Mouse (Mus musculus) thymus, postnatal 25 days (tissue): ENCODE results near the gene Ace2.
A peak's percentile ranks its signal among the peaks of the same experiment; 100 is the strongest.

ENCODE experiments used
- DNase-seq: peaks from one replicate; pipeline ENCODE4 v3.0.0; 2022

The Ace2 gene

GRCm38 (mm10) chrX:164139032-164139431 lies at the start of gene Ace2:
Gene Ace2 (plus strand): TSS chrX:164139332.
- no peak for DNase-seq

DNA sequence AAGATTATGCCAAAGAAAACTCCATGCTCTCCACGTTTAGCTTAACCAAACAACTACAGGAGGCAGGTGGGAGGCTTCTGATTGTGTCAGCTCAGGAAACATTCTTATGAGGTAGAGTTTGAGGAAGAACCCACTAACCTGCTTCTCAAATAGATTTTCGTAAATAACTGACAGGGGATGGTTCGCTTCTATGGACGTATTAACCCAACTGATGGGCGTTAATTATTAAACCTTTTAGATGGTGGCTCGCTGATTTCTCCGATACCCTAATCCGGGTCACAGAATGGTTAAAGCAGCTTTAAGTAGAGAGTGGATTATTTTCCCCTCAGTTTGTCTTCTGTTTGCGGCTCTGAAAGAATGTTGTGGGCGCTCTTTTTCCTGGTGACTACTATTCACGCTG lies 49.2 kb upstream of the Ace2 start:
- no peak for DNase-seq

DNA sequence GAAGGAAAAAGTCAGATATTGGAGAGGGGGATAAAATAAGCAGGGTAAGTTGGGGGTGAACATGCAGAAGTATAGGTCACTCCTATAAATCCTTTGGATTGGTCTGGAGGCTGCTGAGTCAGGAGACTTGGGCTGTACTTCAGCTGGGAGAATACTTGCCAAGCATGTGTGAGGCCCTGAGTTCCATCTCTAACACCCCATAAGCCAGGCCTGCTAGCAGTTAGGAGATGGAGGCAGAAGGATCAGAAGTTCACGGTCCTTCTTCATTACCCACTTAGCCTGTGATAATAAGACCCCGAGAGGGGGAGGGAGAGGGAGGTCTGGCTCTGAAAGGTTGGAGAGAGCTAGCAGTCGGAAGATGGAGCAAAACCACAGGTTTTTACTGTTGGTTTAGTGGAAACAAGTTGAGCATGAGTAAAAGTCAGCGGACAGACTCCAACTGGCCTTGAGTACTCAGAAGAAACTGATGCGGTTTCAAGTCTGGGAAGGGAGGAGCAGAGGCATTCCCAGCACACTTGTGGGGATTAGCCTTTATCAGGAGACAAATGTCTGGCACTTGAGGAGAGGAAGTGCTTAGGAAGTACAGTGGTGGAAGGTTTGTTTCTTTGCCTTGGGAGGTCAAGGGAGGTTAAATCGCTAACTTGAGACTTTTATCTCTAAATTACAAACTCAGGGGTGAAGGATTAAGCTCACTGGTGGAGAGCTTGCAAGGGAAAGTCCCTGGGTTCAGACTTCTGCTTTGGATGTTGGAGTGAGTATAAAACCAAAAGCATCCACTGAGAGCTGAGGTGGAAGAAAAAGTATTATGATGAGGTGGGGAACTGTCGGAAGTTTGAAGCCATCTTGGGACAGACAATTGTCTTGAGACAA lies 46.6 kb upstream of the Ace2 start:
- DNase-seq: no peak

- DNase-seq: no peak
Observed at GRCm38 (mm10) chrX:164093435-164093834, 45.7 kb upstream of the Ace2 start.

GRCm38 (mm10) chrX:164095838-164096237 lies 43.3 kb upstream of the Ace2 start:
- DNase-seq: no peak

DNA sequence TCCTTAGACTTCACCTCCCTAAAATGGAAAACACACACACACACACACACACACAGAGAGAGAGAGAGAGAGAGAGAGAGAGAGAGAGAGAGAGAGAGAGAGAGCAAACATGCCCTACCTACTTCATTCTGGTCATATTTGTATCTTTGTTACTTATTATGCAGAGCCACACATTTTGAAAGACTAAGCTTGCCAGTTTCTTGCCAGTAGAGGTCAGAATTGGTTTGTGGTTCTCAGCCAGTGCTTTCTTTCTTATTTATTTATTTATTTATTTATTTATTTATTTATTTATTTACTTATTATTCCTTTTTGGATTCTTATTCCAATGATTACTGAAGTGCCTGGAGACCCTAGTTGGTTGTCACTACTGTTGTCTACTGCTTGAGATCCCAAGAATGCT lies 37.6 kb upstream of the Ace2 start:
- DNase-seq: no peak

DNA sequence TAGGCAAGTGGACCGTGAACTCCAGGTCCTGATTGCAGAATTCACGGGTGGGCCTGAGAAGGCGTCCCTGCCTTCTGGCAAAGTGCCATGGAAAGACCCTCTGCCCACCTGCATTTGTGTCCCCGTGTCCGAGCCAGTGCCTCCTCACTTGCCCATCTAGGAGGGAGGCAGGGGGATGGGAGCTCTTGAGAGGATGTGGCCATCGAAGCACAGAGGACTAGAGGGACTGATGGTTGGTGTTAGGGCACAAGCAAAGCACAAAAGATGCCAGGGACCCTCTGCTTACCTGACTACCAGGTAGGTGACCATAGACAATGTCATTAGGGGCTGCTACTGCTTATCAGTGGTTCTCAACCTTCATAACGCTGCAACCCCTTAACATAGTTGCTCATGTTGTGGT lies 36.9 kb upstream of the Ace2 start:
- DNase-seq: no peak

DNA sequence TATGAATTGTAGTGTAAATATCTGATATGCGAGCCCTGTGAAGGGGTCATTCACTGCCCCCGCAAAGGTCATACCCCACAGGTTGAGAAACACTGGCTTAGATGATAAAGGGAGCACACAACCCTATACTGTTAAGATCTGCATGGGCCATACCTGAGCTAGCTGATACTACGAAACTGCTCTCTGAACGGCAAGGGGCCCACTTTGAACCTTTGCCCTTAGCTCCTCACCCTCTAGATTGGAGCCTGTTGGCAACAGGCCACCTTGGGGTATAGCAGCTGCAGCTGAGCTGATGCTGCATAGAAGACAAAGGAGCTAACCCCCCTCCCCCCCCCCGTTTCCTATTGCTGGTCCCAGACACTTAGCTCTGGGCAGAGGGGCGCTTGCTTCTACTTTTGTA lies 36.5 kb upstream of the Ace2 start:
- peak; percentile 1 for DNase-seq

DNA sequence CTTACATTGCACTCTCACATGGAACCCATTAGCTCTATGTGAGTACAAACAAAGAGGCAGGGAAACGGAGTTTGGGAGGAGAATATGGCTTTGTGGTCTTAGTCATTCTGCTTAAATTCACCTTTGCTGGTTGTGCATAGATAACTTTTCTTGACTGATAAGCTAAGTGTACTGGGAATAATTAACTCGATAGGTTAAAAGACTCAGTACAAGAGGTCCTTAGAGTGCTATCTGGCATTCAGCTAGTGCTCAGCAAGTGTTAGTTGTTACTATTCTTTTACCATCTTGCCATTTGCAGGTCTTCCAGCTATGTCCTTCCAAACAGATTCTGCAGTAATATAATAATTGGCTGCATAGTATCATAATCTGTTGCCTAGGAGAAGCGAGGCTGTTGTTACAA lies 28.0 kb upstream of the Ace2 start:
- no peak for DNase-seq

GRCm38 (mm10) chrX:164113744-164114143 lies 25.4 kb upstream of the Ace2 start:
- no peak for DNase-seq

DNA sequence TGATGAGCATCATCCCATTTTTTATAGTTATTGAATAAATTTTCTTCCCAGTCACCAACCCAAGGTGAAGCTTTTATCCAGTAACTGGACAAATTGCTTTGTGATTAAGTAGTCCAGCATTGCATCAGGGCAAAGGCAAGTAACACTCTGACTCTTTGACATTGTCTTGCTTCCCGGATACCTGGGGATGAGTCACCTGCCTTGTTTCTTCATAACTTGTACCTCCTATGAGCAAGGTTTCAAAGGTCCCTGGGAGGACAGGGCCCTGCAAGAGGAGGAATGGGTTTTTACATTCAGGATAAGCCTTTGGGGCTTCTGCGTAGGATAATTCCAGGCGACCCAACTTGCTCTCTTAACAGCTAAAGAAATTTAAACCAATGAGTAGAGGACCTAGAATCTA lies 15.2 kb upstream of the Ace2 start:
- DNase-seq: no peak

DNA sequence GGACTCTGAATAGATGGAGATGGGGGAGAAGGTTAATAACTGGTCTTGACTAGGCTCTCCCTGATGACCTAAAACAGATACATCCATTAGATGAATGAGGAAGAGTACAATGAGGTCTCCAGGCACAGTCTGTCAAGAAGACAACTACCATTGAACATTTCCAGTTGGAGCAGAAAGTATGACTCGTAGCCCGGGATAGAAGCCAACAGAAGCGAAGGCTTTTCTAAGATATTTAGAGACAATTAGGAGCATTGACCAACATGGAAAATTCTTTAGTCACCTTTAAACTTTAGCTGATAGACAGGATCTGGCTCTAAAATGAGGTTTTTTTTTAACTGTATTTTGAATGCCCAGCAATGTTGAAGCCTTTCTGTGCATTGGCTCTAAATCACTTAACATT lies 5.6 kb upstream of the Ace2 start:
- DNase-seq: no peak

GRCm38 (mm10) chrX:164135304-164135818 lies 3.8 kb upstream of the Ace2 start:
- no peak for DNase-seq

GRCm38 (mm10) chrX:164145463-164146250 lies 6.5 kb downstream of the Ace2 start:
- DNase-seq: no peak

DNA sequence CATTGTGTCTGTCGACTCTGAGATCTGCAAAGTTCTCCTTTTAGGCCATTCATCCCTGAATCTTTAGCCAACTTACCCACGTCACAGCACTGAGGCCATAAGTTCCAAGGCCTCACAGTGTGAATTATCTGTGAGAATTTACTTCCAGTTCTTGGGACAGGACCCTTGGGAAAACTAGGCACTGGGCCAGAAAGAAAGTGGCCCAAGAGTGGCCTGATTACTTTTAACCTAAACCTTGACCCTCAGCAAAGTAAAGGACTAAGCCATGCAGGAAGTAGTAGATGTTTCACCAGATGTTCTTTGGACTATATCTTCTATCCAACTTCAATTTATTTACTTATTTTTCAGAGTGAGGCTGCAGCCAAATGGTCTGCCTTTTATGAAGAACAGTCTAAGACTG lies 13.6 kb downstream of the Ace2 start:
- DNase-seq: no peak

GRCm38 (mm10) chrX:164153606-164154005 lies 14.5 kb downstream of the Ace2 start:
- no peak for DNase-seq

DNA sequence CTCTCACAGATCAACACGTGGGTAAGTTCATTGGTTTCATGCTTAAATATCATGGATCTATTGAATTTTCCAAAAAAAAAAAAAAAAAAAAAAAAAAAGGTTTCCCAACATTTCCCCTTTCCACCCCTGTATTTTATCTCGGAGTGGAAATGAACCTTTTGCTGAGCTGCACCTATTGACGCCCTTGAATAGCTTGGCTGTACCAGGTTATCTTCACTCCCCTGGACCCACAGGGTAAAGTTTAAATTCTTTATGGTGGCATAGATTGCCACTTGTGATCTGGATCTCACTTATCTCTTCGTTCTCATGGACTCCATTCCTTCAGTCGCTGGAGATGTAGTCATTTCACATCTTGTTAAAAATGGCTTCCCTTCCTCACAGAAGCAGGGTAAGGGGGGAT lies 15.5 kb downstream of the Ace2 start:
- no peak for DNase-seq

DNA sequence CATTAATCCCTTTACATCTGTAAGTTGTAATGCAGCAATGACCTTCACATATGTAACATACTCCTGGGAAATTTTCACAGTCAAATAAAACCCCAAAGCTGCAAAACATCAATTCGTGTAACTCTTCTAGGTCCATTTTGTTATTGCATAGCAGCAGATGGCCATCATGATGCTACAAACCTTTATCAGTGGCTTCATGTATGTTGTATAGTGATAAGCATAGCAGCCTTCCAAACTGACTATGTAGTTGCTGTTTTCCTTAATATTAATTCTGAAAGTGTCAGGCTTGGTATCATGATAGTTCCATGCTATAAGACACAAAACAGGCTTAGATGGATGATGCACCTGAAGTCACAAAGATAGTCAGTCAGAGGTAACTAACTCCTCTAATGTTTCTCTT lies 25.5 kb downstream of the Ace2 start:
- DNase-seq: no peak

DNA sequence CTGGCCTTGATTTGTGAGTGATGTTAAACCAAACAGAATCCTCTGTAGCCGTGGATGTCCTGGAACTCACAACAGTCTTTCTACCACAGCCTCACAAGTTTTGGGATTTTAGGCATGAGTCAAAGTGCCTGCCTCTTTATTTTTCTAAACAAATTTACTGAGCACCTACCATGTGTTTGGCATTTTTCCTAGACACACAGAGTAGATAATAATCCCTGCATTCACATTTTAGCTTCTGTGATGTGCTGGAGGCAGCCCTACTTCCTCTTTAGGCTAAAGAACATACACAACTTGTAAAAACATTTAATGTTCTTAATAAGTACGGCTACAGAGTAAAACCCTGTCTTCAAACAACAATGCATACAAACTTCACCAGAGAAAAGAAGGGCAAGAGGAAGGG lies 31.9 kb downstream of the Ace2 start:
- no peak for DNase-seq

GRCm38 (mm10) chrX:164173880-164174279 lies 34.7 kb downstream of the Ace2 start:
- DNase-seq: no peak

GRCm38 (mm10) chrX:164175311-164175710 lies 36.2 kb downstream of the Ace2 start:
- no peak for DNase-seq

GRCm38 (mm10) chrX:164175780-164176179 lies 36.6 kb downstream of the Ace2 start:
- no peak for DNase-seq

DNA sequence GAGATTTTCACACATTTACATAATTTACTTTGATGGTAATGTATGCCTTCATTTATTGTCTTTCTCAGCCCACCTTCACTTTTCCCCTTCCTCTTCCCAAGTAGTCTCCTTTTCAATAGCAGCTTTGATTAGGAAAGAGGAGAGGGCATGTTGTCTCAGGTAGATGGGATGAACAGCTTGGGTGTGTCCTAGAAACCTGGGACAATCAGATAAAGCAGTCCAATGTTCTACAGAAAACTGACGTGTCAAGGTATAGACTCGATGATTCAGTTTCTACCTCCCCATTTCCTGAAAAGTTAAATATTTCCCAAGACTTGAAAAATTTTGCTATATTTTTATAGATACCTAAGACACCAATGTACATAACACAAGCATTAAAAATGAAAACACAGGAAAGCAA lies 39.7 kb downstream of the Ace2 start:
- DNase-seq: no peak

DNA sequence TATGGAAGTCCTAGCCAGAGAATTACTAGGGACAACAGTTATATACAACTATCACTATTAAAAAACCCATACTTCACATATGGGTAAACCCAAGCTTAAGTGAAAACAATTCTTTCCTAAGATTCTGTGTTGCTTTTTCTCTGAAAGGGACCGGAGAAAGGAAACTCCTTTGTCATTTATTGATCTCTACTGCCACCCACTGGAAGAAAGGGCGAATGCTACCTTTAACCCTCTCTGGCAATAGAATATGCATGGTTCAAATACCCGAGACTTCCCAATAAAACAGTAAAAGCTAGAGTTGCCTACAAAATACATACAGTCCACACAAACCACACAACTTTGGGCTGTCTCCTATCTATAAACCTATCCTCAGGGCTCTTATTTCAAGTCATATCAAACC lies 40.6 kb downstream of the Ace2 start:
- DNase-seq: peak; percentile 39
